Mouse (Mus musculus) liver, embryonic 12.5 days (tissue): Measurements from ENCODE around the gene Klhl25. TPM values are rescaled to one million over a fixed set of nuclear protein-coding genes. Genes with fewer than 3 reads are reported as not detected.
"Not testable (repeated sequence)": the region's sequence is repeated elsewhere in the genome, so short reads cannot be mapped to it uniquely, and the experiment has no call there.

Experiments used
- ATAC-seq: fragments of 200-750 bp; cut with Nextera tagmentation; 2 replicates; pipeline ENCODE4 v1.8.0; 2017; ENCODE audit warnings: moderate number of reproducible peaks, mild to moderate bottlenecking, moderate library complexity
- H3K27ac ChIP-seq: fragments of 300-500 bp; sonication (generic); 2 replicates; pipeline ENCODE4 v1.5.1; 2016; ENCODE audit warnings: mild to moderate bottlenecking
- H3K27me3 ChIP-seq: fragments of 300-500 bp; sonication (generic); replicated peaks from 2 replicates; pipeline ENCODE4 v1.6.1; 2016; ENCODE audit warnings: mild to moderate bottlenecking, moderate library complexity
- H3K36me3 ChIP-seq: fragments of 300-500 bp; sonication (generic); 2 replicates; pipeline ENCODE4 v1.6.1; 2016; ENCODE audit warnings: mild to moderate bottlenecking, moderate library complexity
- H3K4me1 ChIP-seq: fragments of 300-500 bp; sonication (generic); 2 replicates; pipeline ENCODE4 v1.6.1; 2016
- H3K4me2 ChIP-seq: fragments of 300-500 bp; sonication (generic); 2 replicates; pipeline ENCODE4 v1.6.1; 2016; ENCODE audit warnings: mild to moderate bottlenecking, moderate library complexity
- H3K4me3 ChIP-seq: fragments of 300-500 bp; sonication (generic); 2 replicates; pipeline ENCODE4 v1.5.1; 2016; ENCODE audit warnings: mild to moderate bottlenecking, moderate library complexity
- H3K9ac ChIP-seq: fragments of 300-500 bp; sonication (generic); 2 replicates; pipeline ENCODE4 v1.6.1; 2016; ENCODE audit warnings: mild to moderate bottlenecking, moderate library complexity
- H3K9me3 ChIP-seq: fragments of 300-500 bp; sonication (generic); replicated peaks from 2 replicates; pipeline ENCODE4 v1.6.1; 2016; ENCODE audit warnings: mild to moderate bottlenecking, moderate library complexity
- WGBS: fragments of 180-500 bp; shearing (Covaris S2); methylation state at CpG from one replicate; pipeline ENCODE4 v1.1.7; 2016; ENCODE audit not compliant: insufficient replicate concordance; 5-methylcytosine and 5-hydroxymethylcytosine counted together
- polyA plus RNA-seq: library from polyadenylated mRNA; unstranded; fragments of >200 nt; fragmentation: Nextera tagmentation; extraction: Ambion mirVana; gene quantifications from 2 replicates; pipeline ENCODE4 v1.2.1, GENCODE M21; 2016

The Klhl25 gene
- polyA plus RNA-seq, 1 experiment from 2014 or later, result 12.2 TPM

- WGBS, result 14% methylated on average over 6 of the region's 6 CpGs
- H3K4me3 ChIP-seq, result peak overlapping the region; percentile 91
- no peak overlapping the region for H3K27ac ChIP-seq
- peaks cover 13% of the 10 kb centered on the region for H3K36me3 ChIP-seq
- no peaks in the 10 kb centered on the region for H3K27me3 ChIP-seq
- peaks cover 42% of the 10 kb centered on the region for H3K4me1 ChIP-seq
- no peak for ATAC-seq
- H3K9ac ChIP-seq, result peak overlapping the region; percentile 94
- H3K9me3 ChIP-seq, result no peaks in the 10 kb centered on the region
- H3K4me2 ChIP-seq, result peak overlapping the region; percentile 91
Measured at GRCm38 (mm10) chr7:75847489-75847888, 621 bp upstream of the Klhl25 start.

- Histone ChIP-seq H3K4me1 (peaks cover 51% of the 10 kb centered on the region), H3K9me3 (no peaks in the 10 kb centered on the region), H3K27ac (peak overlapping the region; percentile 83), H3K9ac (peak overlapping the region; percentile 94), H3K36me3 (peaks cover 21% of the 10 kb centered on the region), H3K27me3 (no peaks in the 10 kb centered on the region), H3K4me2 (peak overlapping the region; percentile 91), H3K4me3 (peak overlapping the region; percentile 91)
- 2% methylated on average over 25 of the region's 25 CpGs for WGBS
- ATAC-seq, result peak; percentile 13
Measured at GRCm38 (mm10) chr7:75848776-75849670, 913 bp downstream of the Klhl25 start.

GRCm38 (mm10) chr7:75850396-75850795 lies 2.3 kb downstream of the Klhl25 start:
- not testable (repeated sequence) for H3K4me2 ChIP-seq, H3K4me3 ChIP-seq, H3K27me3 ChIP-seq, H3K9me3 ChIP-seq, ATAC-seq, H3K27ac ChIP-seq, H3K9ac ChIP-seq
- Histone ChIP-seq H3K36me3 (peaks cover 30% of the 10 kb centered on the region), H3K4me1 (peaks cover 62% of the 10 kb centered on the region)
- WGBS, result 71% methylated on average over 1 of the region's 3 CpGs

- 85% methylated on average over 10 of the region's 10 CpGs for WGBS
- peaks cover 66% of the 10 kb centered on the region for H3K4me1 ChIP-seq
Measured at GRCm38 (mm10) chr7:75851290-75851689, 3.2 kb downstream of the Klhl25 start.

GRCm38 (mm10) chr7:75852363-75852762 lies 4.3 kb downstream of the Klhl25 start:
- peaks cover 72% of the 10 kb centered on the region for H3K4me1 ChIP-seq
- H3K36me3 ChIP-seq, result peaks cover 36% of the 10 kb centered on the region
- 76% methylated on average over 4 of the region's 4 CpGs for WGBS
- no peak overlapping the region; the same call in 1 of the 2 replicates for H3K27ac ChIP-seq
- H3K27me3 ChIP-seq, result no peaks in the 10 kb centered on the region
- no peak overlapping the region for H3K9ac ChIP-seq
- ATAC-seq, result no peak
- no peaks in the 10 kb centered on the region for H3K9me3 ChIP-seq
- no peak overlapping the region for H3K4me2 ChIP-seq
- H3K4me3 ChIP-seq, result no peak overlapping the region

More at GRCm38 (mm10) chr7:75851290-75851689, 3.2 kb downstream of the Klhl25 start:
- H3K36me3 ChIP-seq, result peaks cover 30% of the 10 kb centered on the region
- no peak overlapping the region for H3K27ac ChIP-seq
- H3K9ac ChIP-seq, result no peak overlapping the region
- no peaks in the 10 kb centered on the region for H3K9me3 ChIP-seq
- no peak overlapping the region for H3K4me2 ChIP-seq
- H3K27me3 ChIP-seq, result no peaks in the 10 kb centered on the region
- no peak overlapping the region for H3K4me3 ChIP-seq
- no peak for ATAC-seq

GRCm38 (mm10) chr7:75853171-75853830 lies 5.2 kb downstream of the Klhl25 start:
- Histone ChIP-seq H3K27ac (peak overlapping the region; percentile 57; the same call in 1 of the 2 replicates), H3K4me3 (no peak overlapping the region), H3K27me3 (no peaks in the 10 kb centered on the region), H3K9ac (no peak overlapping the region), H3K4me1 (peaks cover 67% of the 10 kb centered on the region), H3K9me3 (no peaks in the 10 kb centered on the region), H3K36me3 (peaks cover 38% of the 10 kb centered on the region), H3K4me2 (no peak overlapping the region)
- ATAC-seq, result no peak
- WGBS, result 72% methylated on average over 8 of the region's 8 CpGs

- peaks cover 65% of the 10 kb centered on the region for H3K4me1 ChIP-seq
- no peak overlapping the region for H3K4me3 ChIP-seq
- no peaks in the 10 kb centered on the region for H3K27me3 ChIP-seq
- H3K36me3 ChIP-seq, result peaks cover 42% of the 10 kb centered on the region
- H3K4me2 ChIP-seq, result no peak overlapping the region
- peak overlapping the region; percentile 18 for H3K27ac ChIP-seq
- no peaks in the 10 kb centered on the region for H3K9me3 ChIP-seq
- 68% methylated on average over 6 of the region's 6 CpGs for WGBS
- ATAC-seq, result no peak
- H3K9ac ChIP-seq, result no peak overlapping the region
Measured at GRCm38 (mm10) chr7:75854231-75854925, 6.3 kb downstream of the Klhl25 start.

- Histone ChIP-seq H3K9ac (no peak overlapping the region), H3K27me3 (no peaks in the 10 kb centered on the region), H3K36me3 (peaks cover 49% of the 10 kb centered on the region), H3K4me3 (no peak overlapping the region), H3K4me2 (no peak overlapping the region), H3K27ac (peak overlapping the region; percentile 18), H3K4me1 (peaks cover 65% of the 10 kb centered on the region), H3K9me3 (no peaks in the 10 kb centered on the region)
- 47% methylated on average over 6 of the region's 6 CpGs for WGBS
- no peak for ATAC-seq
Measured at GRCm38 (mm10) chr7:75855028-75855427, 6.9 kb downstream of the Klhl25 start.

GRCm38 (mm10) chr7:75856259-75856658 lies 8.1 kb downstream of the Klhl25 start:
- Histone ChIP-seq H3K27me3 (no peaks in the 10 kb centered on the region), H3K4me3 (no peak overlapping the region), H3K9ac (no peak overlapping the region), H3K36me3 (peaks cover 49% of the 10 kb centered on the region), H3K4me2 (no peak overlapping the region), H3K4me1 (peaks cover 66% of the 10 kb centered on the region), H3K27ac (0 out of 2 replicates have a peak overlapping the region, but pooled peaks have one; percentile 18), H3K9me3 (no peaks in the 10 kb centered on the region)
- WGBS, result 83% methylated on average over 11 of the region's 11 CpGs
- peak; percentile 50 for ATAC-seq

GRCm38 (mm10) chr7:75859771-75860196 lies 11.7 kb downstream of the Klhl25 start:
- 69% methylated on average over 9 of the region's 9 CpGs for WGBS
- H3K4me3 ChIP-seq, result no peak overlapping the region
- H3K4me1 ChIP-seq, result peaks cover 74% of the 10 kb centered on the region
- H3K9ac ChIP-seq, result no peak overlapping the region
- H3K9me3 ChIP-seq, result peaks cover 6% of the 10 kb centered on the region; the same call in 1 of the 2 replicates
- H3K27me3 ChIP-seq, result no peaks in the 10 kb centered on the region
- peaks cover 36% of the 10 kb centered on the region for H3K36me3 ChIP-seq
- no peak overlapping the region for H3K27ac ChIP-seq
- no peak for ATAC-seq
- no peak overlapping the region for H3K4me2 ChIP-seq

GRCm38 (mm10) chr7:75861638-75862426 lies 13.7 kb downstream of the Klhl25 start:
- ATAC-seq, result not testable (repeated sequence)

More at GRCm38 (mm10) chr7:75861638-75862426, 13.7 kb downstream of the Klhl25 start:
- Histone ChIP-seq H3K4me1 (peaks cover 56% of the 10 kb centered on the region), H3K27ac (peak overlapping the region; percentile 78; the same call in 1 of the 2 replicates), H3K36me3 (peaks cover 54% of the 10 kb centered on the region)
- H3K9ac ChIP-seq, H3K27me3 ChIP-seq, H3K4me2 ChIP-seq, H3K9me3 ChIP-seq, H3K4me3 ChIP-seq: not testable (repeated sequence)
- 84% methylated on average over 7 of the region's 7 CpGs for WGBS
